Mouse (Mus musculus): Measurements from ENCODE around the gene Hist1h2ad.

- TF ChIP-seq CTCF (IDR thresholded peaks at IDR 0.05; ENCODE audit: low read depth, low read length) (no peak), POLR2A (IDR thresholded peaks at IDR 0.05; ENCODE audit: extremely low read depth, insufficient read depth, low read length) (no peak)
Measured at GRCm38 (mm10) chr13:23620733-23621531, 46.8 kb downstream of the Hist1h2ad start, which contains the start of gene Hist1h2be.
